Comparison of ENCODE assay signal across 18 mouse cellular contexts in genomic region chr8:107696384-107697346, GRCm38 (mm10).
DNase-seq lines count a peak whose midpoint lies in the region; ATAC-seq and TF ChIP-seq lines count a peak whose summit lies in the region.
"Had no signal": no experiment of that assay in that cellular context is flagged by ENCODE, and none has a peak within 500 bp of the region (broad histone marks: within the 10 kb centered on the region; RNA-seq: fewer than 3 reads in every experiment).

No protein-coding gene starts in this region.

- TF ChIP-seq EP300 in lung, postnatal 0 days (IDR thresholded peaks at IDR 0.05), result no peak

- H3K36me3 ChIP-seq in kidney, embryonic 16.5 days (ENCODE audit: insufficient read depth, low read length), result no peaks in the 10 kb centered on the region
- H3K36me3 ChIP-seq in lung, postnatal 0 days (ENCODE audit: insufficient read depth, low read length), result no peaks in the 10 kb centered on the region
- H3K36me3 ChIP-seq in intestine, embryonic 15.5 days, result no peaks in the 10 kb centered on the region
- no peaks in the 10 kb centered on the region for H3K36me3 ChIP-seq in stomach, embryonic 15.5 days
- H3K36me3 ChIP-seq: embryonic facial prominence, embryonic 12.5 days; neural tube, embryonic 13.5 days had no signal

- H3K4me3 ChIP-seq in kidney, embryonic 16.5 days (ENCODE audit: low read length), result no peak overlapping the region
- no peak overlapping the region; the same call in 1 of the 2 replicates for H3K4me3 ChIP-seq in lung, postnatal 0 days (ENCODE audit: low read depth, low read length)
- H3K4me3 ChIP-seq in intestine, embryonic 15.5 days (replicated peaks), result peak overlapping the region; percentile 7
- H3K4me3 ChIP-seq in stomach, embryonic 15.5 days (replicated peaks), result peak overlapping the region; percentile 5
- H3K4me3 ChIP-seq: embryonic facial prominence, embryonic 12.5 days; neural tube, embryonic 13.5 days had no signal

- DNase-seq in kidney, adult 11 months, result no peak
- no peak for DNase-seq in lung, postnatal 0 days (ENCODE audit: low spot score)
- no peak for DNase-seq in lung, adult 18-20 months
- DNase-seq in embryo, embryonic 10.5 days (ENCODE audit: low spot score), result no peak
- DNase-seq: adrenal gland, postnatal 36 days; cerebellum, postnatal 14 days; gastrocnemius, postnatal 14 days; kidney, postnatal 10 days; lung, postnatal 14 days; right cerebral cortex, postnatal 4 days; thymus, postnatal 25 days had no signal

- H3K27me3 ChIP-seq in kidney, embryonic 16.5 days (ENCODE audit: insufficient read depth, low read length), result no peaks in the 10 kb centered on the region
- H3K27me3 ChIP-seq in lung, postnatal 0 days (replicated peaks; ENCODE audit: insufficient read depth, low read length), result no peaks in the 10 kb centered on the region
- no peaks in the 10 kb centered on the region for H3K27me3 ChIP-seq in intestine, embryonic 15.5 days (replicated peaks)
- H3K27me3 ChIP-seq in stomach, embryonic 15.5 days (replicated peaks), result no peaks in the 10 kb centered on the region
- H3K27me3 ChIP-seq: neural tube, embryonic 13.5 days had no signal

- no peak for ATAC-seq in kidney, embryonic 16.5 days (ENCODE audit: low FRiP score, low TSS enrichment)
- no peak for ATAC-seq in lung, postnatal 0 days
- ATAC-seq in intestine, embryonic 15.5 days, result peak; percentile 77
- no peak for ATAC-seq in stomach, embryonic 15.5 days (ENCODE audit: insufficient read depth, low FRiP score, low read depth)
- ATAC-seq: hindbrain, embryonic 16.5 days; Patski had no signal

- 63% methylated on average over 20 of the region's 20 CpGs for WGBS in kidney, embryonic 16.5 days
- WGBS in lung, postnatal 0 days, result 60% methylated on average over 20 of the region's 20 CpGs
- 54% methylated on average over 20 of the region's 20 CpGs for WGBS in intestine, embryonic 15.5 days
- WGBS in stomach, embryonic 15.5 days, result 55% methylated on average over 20 of the region's 20 CpGs

- no peak for TF ChIP-seq CTCF in lung, postnatal 0 days (IDR thresholded peaks at IDR 0.05)

- peaks cover 9% of the 10 kb centered on the region; the same call in 1 of the 2 replicates for H3K4me1 ChIP-seq in kidney, embryonic 16.5 days (ENCODE audit: insufficient read depth, low read length)
- H3K4me1 ChIP-seq in lung, postnatal 0 days (ENCODE audit: insufficient read depth, low read depth, low read length), result no peaks in the 10 kb centered on the region
- H3K4me1 ChIP-seq in intestine, embryonic 15.5 days (replicated peaks), result 0 out of 2 replicates have a peak, but pooled peaks cover 5% of the 10 kb centered on the region
- H3K4me1 ChIP-seq in stomach, embryonic 15.5 days, result no peaks in the 10 kb centered on the region
- H3K4me1 ChIP-seq: embryonic facial prominence, embryonic 12.5 days had no signal

- no peaks in the 10 kb centered on the region for H3K9me3 ChIP-seq in kidney, embryonic 16.5 days (ENCODE audit: low read length)
- H3K9me3 ChIP-seq in lung, postnatal 0 days (ENCODE audit: low read length), result no peaks in the 10 kb centered on the region
- no peaks in the 10 kb centered on the region for H3K9me3 ChIP-seq in intestine, embryonic 15.5 days
- H3K9me3 ChIP-seq in stomach, embryonic 15.5 days, result no peaks in the 10 kb centered on the region
- H3K9me3 ChIP-seq: embryonic facial prominence, embryonic 12.5 days; neural tube, embryonic 13.5 days had no signal

- H3K4me2 ChIP-seq in kidney, embryonic 16.5 days (replicated peaks; ENCODE audit: low read depth, low read length), result peak overlapping the region; percentile 31; the same call in 1 of the 2 replicates
- H3K4me2 ChIP-seq in lung, postnatal 0 days (replicated peaks; ENCODE audit: low read depth, low read length), result peak overlapping the region; percentile 38
- peak overlapping the region; percentile 44 for H3K4me2 ChIP-seq in intestine, embryonic 15.5 days (replicated peaks)
- peak overlapping the region; percentile 34 for H3K4me2 ChIP-seq in stomach, embryonic 15.5 days
- H3K4me2 ChIP-seq: embryonic facial prominence, embryonic 12.5 days; neural tube, embryonic 13.5 days had no signal

- H3K27ac ChIP-seq in kidney, embryonic 16.5 days (ENCODE audit: low read length), result peak overlapping the region; percentile 29; the same call in 1 of the 2 replicates
- H3K27ac ChIP-seq in lung, postnatal 0 days (ENCODE audit: low read length), result no peak overlapping the region
- H3K27ac ChIP-seq in intestine, embryonic 15.5 days, result peak overlapping the region; percentile 77
- H3K27ac ChIP-seq in stomach, embryonic 15.5 days, result peak overlapping the region; percentile 51
- H3K27ac ChIP-seq: embryonic facial prominence, embryonic 12.5 days; neural tube, embryonic 13.5 days had no signal

- no peak overlapping the region for H3K9ac ChIP-seq in kidney, embryonic 16.5 days (replicated peaks; ENCODE audit: low read length)
- no peak overlapping the region for H3K9ac ChIP-seq in lung, postnatal 0 days (replicated peaks; ENCODE audit: low read depth)
- H3K9ac ChIP-seq in intestine, embryonic 15.5 days, result no peak overlapping the region
- H3K9ac ChIP-seq in stomach, embryonic 15.5 days, result no peak overlapping the region
- H3K9ac ChIP-seq: embryonic facial prominence, embryonic 12.5 days; neural tube, embryonic 13.5 days had no signal

Comparison
In these comparisons a context has a peak if more than half of its experiments do, and no peak if none do; other contexts are left out.
1. H3K4me3 ChIP-seq: peak in intestine, embryonic 15.5 days (single experiment) and stomach, embryonic 15.5 days (single experiment); none in kidney, embryonic 16.5 days (single experiment) and lung, postnatal 0 days (single experiment).
2. Peak in every context shown above with its lines, with median percentiles within 50 percentile points of each other: H3K4me2 ChIP-seq.